Mouse (Mus musculus) intestine, embryonic 14.5 days (tissue): ENCODE data around the gene Slc38a3. TPM values are rescaled to one million over a fixed set of nuclear protein-coding genes. Genes with fewer than 3 reads are reported as not detected.
A peak's percentile ranks its signal among the peaks of the same experiment; 100 is the strongest.

Source experiments
- ATAC-seq: fragments of 200-750 bp; cut with Nextera tagmentation; replicated peaks from 2 replicates; pipeline ENCODE4 v1.8.0; 2017; ENCODE audit warnings: low read depth, moderate number of reproducible peaks, moderate TSS enrichment, moderate library complexity; ENCODE audit not compliant: low FRiP score, low TSS enrichment
- DNase-seq: peaks from one replicate; pipeline ENCODE4 v3.0.0-alpha.2; 2018; ENCODE audit warnings: low spot score
- H3K27ac ChIP-seq: fragments of 300-500 bp; sonication (generic); 2 replicates; pipeline ENCODE4 v1.5.1; 2014; ENCODE audit warnings: low read depth, mild to moderate bottlenecking, control low read depth
- H3K27me3 ChIP-seq: fragments of 300-500 bp; sonication (generic); replicated peaks from 2 replicates; pipeline ENCODE4 v1.6.1; 2014; ENCODE audit warnings: low read length, control low read depth; ENCODE audit not compliant: control insufficient read depth, insufficient read depth
- H3K36me3 ChIP-seq: fragments of 300-500 bp; sonication (generic); 2 replicates; pipeline ENCODE4 v1.6.1; 2014; ENCODE audit warnings: low read length, control low read depth; ENCODE audit not compliant: control insufficient read depth, insufficient read depth
- H3K4me1 ChIP-seq: fragments of 300-500 bp; sonication (generic); replicated peaks from 2 replicates; pipeline ENCODE4 v1.6.1; 2014; ENCODE audit warnings: low read length, control low read depth, mixed read lengths; ENCODE audit not compliant: control insufficient read depth, insufficient read depth
- H3K4me2 ChIP-seq: fragments of 300-500 bp; sonication (generic); 2 replicates; pipeline ENCODE4 v1.6.1; 2014; ENCODE audit warnings: low read length
- H3K4me3 ChIP-seq: fragments of 300-500 bp; sonication (generic); 2 replicates; pipeline ENCODE4 v1.5.1; 2014; ENCODE audit warnings: low read depth, low read length, control low read depth, mixed read lengths
- H3K9ac ChIP-seq: fragments of 300-500 bp; sonication (generic); 2 replicates; pipeline ENCODE4 v1.6.1; 2014; ENCODE audit warnings: mild to moderate bottlenecking, low read length
- H3K9me3 ChIP-seq: fragments of 300-500 bp; sonication (generic); 2 replicates; pipeline ENCODE4 v1.6.1; 2016; ENCODE audit warnings: low read length, control low read depth; ENCODE audit not compliant: control insufficient read depth
- WGBS: fragments of 180-500 bp; shearing (Covaris S2); extraction: QIAGEN DNeasy Blood & Tissue Kit; methylation state at CpG from one replicate; pipeline ENCODE4 v1.1.7; 2014; 5-methylcytosine and 5-hydroxymethylcytosine counted together
- polyA plus RNA-seq: library from polyadenylated mRNA; unstranded; fragments of >200 nt; fragmentation: Nextera tagmentation; extraction: Ambion mirVana; gene quantifications from 2 replicates; pipeline ENCODE4 v1.2.1, GENCODE M21; 2014

Slc38a3 gene
- polyA plus RNA-seq, 1 experiment from 2014 or later, result 9.3 TPM

DNA sequence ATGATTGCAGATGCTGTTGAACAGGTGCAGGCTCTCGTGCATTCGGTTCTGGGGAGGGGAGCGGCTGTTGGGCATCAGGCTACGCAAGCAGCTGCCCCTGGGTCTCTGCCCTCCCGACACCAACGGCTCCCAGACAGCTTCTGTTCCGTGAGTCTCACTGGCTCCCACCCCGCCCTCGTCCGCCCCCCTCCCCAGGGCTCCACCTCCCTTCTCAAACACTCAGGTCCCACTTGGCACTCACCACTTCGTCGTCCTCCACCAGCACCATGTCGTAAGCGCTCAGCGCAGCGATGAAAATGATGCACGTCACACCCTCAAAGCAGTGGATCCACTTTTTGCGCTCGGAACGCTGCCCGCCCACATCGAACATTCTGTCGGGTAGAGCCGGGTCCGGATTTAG is 7.0 kb upstream of the Slc38a3 start:
- Histone ChIP-seq H3K9me3 (no peaks in the 10 kb centered on the region), H3K36me3 (no peaks in the 10 kb centered on the region), H3K27me3 (peaks cover 36% of the 10 kb centered on the region), H3K4me3 (peak overlapping the region; percentile 25), H3K27ac (no peak overlapping the region), H3K4me1 (peaks cover 5% of the 10 kb centered on the region; the same call in 1 of the 2 replicates), H3K4me2 (peak overlapping the region; percentile 56), H3K9ac (no peak overlapping the region)
- under 1% methylated on average over 25 of the region's 25 CpGs for WGBS
- DNase-seq, result no peak
- no peak; the same call in 1 of the 2 replicates for ATAC-seq

DNA sequence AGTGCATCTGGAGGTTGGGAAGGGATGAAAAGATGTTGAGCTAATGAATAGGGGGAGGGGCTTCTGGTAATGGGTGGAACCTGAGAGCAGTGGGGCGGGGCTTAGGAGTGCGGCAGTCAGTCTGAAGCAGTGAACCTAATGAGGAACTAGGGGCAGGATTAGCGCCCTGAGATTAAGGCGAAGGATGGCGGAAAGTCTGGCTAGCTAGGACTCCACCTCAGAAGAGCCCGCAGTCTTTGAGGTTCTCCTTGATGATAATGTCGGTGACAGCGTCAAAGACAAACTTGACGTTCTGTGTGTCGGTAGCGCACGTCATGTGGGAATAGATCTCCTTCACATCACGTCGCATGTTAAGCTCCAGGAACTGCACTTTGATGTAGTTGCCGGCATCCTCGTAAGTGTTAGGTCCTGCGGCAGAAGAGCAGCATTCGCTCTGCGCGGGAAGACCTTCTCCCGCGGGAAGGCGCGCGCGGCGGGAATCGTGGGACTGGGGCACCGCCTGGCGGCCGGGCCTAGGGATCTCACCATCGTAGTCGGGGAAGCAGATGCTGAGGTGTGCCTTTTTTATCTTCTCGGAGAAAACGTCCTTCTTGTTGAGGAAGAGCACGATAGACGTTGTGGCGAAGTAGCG is 6.5 kb upstream of the Slc38a3 start:
- Histone ChIP-seq H3K9me3 (no peaks in the 10 kb centered on the region), H3K36me3 (no peaks in the 10 kb centered on the region), H3K4me3 (peak overlapping the region; percentile 25), H3K9ac (no peak overlapping the region), H3K27me3 (peaks cover 36% of the 10 kb centered on the region), H3K27ac (no peak overlapping the region), H3K4me2 (peak overlapping the region; percentile 56), H3K4me1 (peaks cover 5% of the 10 kb centered on the region; the same call in 1 of the 2 replicates)
- peak; percentile 89 for DNase-seq
- under 1% methylated on average over 39 of the region's 39 CpGs for WGBS
- no peak; the same call in 1 of the 2 replicates for ATAC-seq

- peaks cover 36% of the 10 kb centered on the region for H3K27me3 ChIP-seq
- peaks cover 5% of the 10 kb centered on the region; the same call in 1 of the 2 replicates for H3K4me1 ChIP-seq
- no peak overlapping the region for H3K4me2 ChIP-seq
- H3K9me3 ChIP-seq, result no peaks in the 10 kb centered on the region
- no peak overlapping the region for H3K4me3 ChIP-seq
- H3K36me3 ChIP-seq, result no peaks in the 10 kb centered on the region
- H3K9ac ChIP-seq, result no peak overlapping the region
- no peak for DNase-seq
- 0 out of 2 replicates have a peak, but pooled peaks have one; percentile 14 for ATAC-seq
- H3K27ac ChIP-seq, result no peak overlapping the region
- 62% methylated on average over 9 of the region's 9 CpGs for WGBS
These were observed 5.5 kb upstream of the Slc38a3 start for GRCm38 (mm10) chr9:107674609-107675429.

DNA sequence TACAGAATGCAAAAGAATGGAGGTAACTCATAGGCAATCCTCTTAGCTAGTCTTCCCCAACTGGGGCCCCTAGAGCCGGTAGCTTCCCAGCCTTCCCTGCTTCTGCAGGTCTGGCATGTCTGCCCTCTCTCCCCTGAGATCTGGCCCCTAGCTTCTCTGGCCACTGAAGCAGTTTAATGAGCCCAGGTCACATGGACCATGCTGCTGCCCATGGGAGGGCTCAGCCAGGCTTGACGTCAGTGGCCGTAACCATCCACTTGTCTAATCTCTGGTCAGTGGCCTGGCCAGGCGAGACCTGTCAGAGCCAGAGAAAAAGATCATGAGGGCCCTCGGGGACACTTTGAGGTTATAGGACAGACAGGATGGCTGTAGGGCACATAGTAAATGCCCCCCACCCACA is 929 bp upstream of the Slc38a3 start:
- no peak overlapping the region for H3K9ac ChIP-seq
- no peak overlapping the region for H3K27ac ChIP-seq
- H3K36me3 ChIP-seq, result no peaks in the 10 kb centered on the region
- no peak for ATAC-seq
- H3K4me1 ChIP-seq, result peaks cover 7% of the 10 kb centered on the region
- H3K4me2 ChIP-seq, result no peak overlapping the region
- H3K27me3 ChIP-seq, result peaks cover 24% of the 10 kb centered on the region
- DNase-seq, result no peak
- no peaks in the 10 kb centered on the region for H3K9me3 ChIP-seq
- 69% methylated on average over 5 of the region's 5 CpGs for WGBS
- no peak overlapping the region for H3K4me3 ChIP-seq

DNA sequence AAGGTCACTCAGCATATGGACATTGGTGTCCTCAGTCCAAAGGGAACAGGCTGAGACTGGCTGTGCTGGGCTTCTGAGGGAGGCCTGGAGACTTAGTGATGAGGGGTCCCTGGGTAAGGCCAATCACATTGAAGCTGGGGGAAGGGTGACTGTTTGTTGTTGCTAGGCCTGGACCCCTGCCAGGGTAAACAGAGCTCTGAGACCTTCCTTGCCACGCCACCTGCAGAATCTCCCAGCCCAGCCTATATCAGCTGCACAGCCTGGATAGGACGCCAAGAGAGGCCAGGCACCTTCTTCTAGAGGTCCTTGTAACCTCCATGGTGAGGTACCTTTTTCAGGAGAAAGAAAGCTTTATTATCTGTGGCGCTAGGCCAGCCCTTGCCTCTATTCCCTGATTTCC is 414 bp downstream of the Slc38a3 start:
- Histone ChIP-seq H3K4me3 (no peak overlapping the region), H3K27me3 (peaks cover 16% of the 10 kb centered on the region), H3K27ac (no peak overlapping the region), H3K9me3 (no peaks in the 10 kb centered on the region), H3K4me1 (peaks cover 7% of the 10 kb centered on the region), H3K36me3 (no peaks in the 10 kb centered on the region), H3K9ac (no peak overlapping the region), H3K4me2 (no peak overlapping the region)
- ATAC-seq, result no peak
- DNase-seq, result no peak
- WGBS, result 76% methylated on average over 3 of the region's 3 CpGs

GRCm38 (mm10) chr9:107668011-107668410 is 1.3 kb downstream of the Slc38a3 start:
- H3K9me3 ChIP-seq, result no peaks in the 10 kb centered on the region
- H3K27me3 ChIP-seq, result peaks cover 16% of the 10 kb centered on the region
- peaks cover 7% of the 10 kb centered on the region for H3K4me1 ChIP-seq
- DNase-seq, result no peak
- H3K4me2 ChIP-seq, result no peak overlapping the region
- ATAC-seq, result no peak
- H3K27ac ChIP-seq, result no peak overlapping the region
- no peak overlapping the region for H3K4me3 ChIP-seq
- H3K36me3 ChIP-seq, result no peaks in the 10 kb centered on the region
- WGBS, result 48% methylated on average over 8 of the region's 8 CpGs
- no peak overlapping the region for H3K9ac ChIP-seq

DNA sequence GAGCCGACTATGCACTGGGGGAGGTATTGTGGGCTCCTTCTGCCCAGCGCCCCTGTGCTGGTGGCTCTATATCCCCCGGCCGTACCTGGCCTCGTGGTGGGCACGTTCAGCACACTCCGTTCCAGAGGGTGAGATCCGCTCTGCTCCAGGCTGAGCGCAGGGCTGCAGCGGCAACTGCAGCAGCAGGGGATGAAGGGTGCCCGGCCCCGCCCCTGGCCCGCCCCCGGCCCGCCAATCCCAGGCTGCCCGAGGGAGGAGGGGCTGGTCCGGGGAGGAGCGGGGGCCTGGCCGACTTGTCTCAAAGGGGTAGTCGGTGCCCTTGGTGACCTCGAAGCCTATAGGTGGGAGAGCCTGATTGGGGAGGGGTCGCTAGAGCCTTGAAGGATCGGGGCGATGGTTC is 2.1 kb downstream of the Slc38a3 start:
- Histone ChIP-seq H3K27ac (no peak overlapping the region), H3K36me3 (no peaks in the 10 kb centered on the region)

GRCm38 (mm10) chr9:107666751-107667205 is 2.6 kb downstream of the Slc38a3 start:
- peaks cover 7% of the 10 kb centered on the region for H3K4me1 ChIP-seq
- H3K36me3 ChIP-seq, result no peaks in the 10 kb centered on the region
- H3K4me3 ChIP-seq, result peak overlapping the region; percentile 35
- ATAC-seq (peak; percentile 28; the same call in 1 of the 2 replicates), DNase-seq (no peak)
- H3K4me2 ChIP-seq, result peak overlapping the region; percentile 91
- WGBS, result under 1% methylated on average over 30 of the region's 30 CpGs
- peak overlapping the region; percentile 38 for H3K9ac ChIP-seq
- H3K27ac ChIP-seq, result no peak overlapping the region
- no peaks in the 10 kb centered on the region for H3K9me3 ChIP-seq
- H3K27me3 ChIP-seq, result peaks cover 16% of the 10 kb centered on the region

More for the DNA sequence above, 2.1 kb downstream of the Slc38a3 start:
- H3K9ac ChIP-seq, result peak overlapping the region; percentile 38
- peak overlapping the region; percentile 35 for H3K4me3 ChIP-seq
- peak; percentile 84 for DNase-seq
- peak overlapping the region; percentile 91 for H3K4me2 ChIP-seq
- peaks cover 16% of the 10 kb centered on the region for H3K27me3 ChIP-seq
- WGBS, result 1% methylated on average over 20 of the region's 24 CpGs
- no peaks in the 10 kb centered on the region for H3K9me3 ChIP-seq
- ATAC-seq, result peak; percentile 89
- peaks cover 7% of the 10 kb centered on the region for H3K4me1 ChIP-seq
